Mouse (Mus musculus): Measurements from ENCODE around the gene Zbtb21.
A peak's percentile ranks its signal among the peaks of the same experiment; 100 is the strongest.
"Not testable (repeated sequence)": the region's sequence is repeated elsewhere in the genome, so short reads cannot be mapped to it uniquely, and the experiment has no call there.

The Zbtb21 gene

DNA sequence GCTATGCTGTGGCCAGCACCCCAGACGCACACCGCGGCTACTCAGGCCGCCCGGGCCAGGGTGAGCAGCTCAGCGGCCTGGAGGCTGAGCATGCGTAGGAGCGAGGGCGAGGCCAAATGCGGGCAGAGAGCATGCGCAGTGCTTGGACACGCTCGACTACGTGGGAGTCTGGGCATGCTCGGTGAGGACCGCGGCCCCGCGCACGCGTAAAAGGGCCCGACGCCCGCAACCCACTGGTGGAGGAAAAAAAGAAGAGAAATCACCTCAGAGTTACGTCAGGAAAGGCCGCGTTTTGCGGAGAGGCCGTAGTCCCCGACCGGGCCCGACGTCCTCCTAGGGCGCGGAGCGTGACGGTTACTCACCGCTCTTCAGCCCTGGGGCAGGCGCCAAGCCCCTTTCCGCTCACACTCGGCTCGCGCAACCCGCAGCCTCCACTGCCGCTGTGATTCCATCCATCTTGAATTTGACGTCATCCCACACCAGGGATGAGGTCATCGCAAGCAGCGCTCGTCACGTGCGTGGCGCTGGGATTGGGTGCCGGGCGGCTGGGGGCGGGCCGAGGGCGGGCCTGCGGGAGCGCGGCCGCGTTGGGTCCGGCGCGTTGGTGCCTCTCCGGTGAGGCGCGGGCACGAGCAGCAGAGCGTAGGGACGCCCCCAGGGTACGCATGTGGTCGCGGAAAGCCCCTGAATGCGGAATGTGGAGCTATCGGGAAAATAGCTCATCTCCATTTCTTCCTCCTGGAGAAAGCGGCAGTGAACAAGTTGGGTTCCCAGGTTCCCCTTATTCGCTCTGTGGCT lies at the start of gene Zbtb21, which contains the start of gene C2cd2:
Zbtb21 (minus strand) TSS at position 472 of the 798 bp plus-strand sequence.
C2cd2 (minus strand) TSS at position 448 of the 798 bp plus-strand sequence.
- DNase-seq = peak; percentile 93

DNA sequence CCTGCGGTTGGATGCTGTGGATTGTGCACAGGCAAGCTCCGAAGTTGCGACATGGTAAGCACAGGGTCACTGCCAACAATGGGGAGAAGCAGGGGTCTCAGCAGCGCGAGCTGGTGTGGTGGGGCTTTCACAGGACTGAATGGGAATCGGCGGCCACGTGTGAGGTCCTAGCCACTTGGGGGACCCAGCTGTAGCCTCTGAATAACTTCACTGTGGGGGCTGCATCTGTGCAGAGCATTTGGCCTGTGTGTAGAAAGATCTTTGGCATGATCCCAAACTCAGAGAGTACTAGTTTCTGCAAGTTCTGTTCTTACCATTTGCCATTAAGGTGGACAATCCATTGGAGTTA lies 34.9 kb upstream of the Zbtb21 start:
- DNase-seq = not testable (repeated sequence)

DNA sequence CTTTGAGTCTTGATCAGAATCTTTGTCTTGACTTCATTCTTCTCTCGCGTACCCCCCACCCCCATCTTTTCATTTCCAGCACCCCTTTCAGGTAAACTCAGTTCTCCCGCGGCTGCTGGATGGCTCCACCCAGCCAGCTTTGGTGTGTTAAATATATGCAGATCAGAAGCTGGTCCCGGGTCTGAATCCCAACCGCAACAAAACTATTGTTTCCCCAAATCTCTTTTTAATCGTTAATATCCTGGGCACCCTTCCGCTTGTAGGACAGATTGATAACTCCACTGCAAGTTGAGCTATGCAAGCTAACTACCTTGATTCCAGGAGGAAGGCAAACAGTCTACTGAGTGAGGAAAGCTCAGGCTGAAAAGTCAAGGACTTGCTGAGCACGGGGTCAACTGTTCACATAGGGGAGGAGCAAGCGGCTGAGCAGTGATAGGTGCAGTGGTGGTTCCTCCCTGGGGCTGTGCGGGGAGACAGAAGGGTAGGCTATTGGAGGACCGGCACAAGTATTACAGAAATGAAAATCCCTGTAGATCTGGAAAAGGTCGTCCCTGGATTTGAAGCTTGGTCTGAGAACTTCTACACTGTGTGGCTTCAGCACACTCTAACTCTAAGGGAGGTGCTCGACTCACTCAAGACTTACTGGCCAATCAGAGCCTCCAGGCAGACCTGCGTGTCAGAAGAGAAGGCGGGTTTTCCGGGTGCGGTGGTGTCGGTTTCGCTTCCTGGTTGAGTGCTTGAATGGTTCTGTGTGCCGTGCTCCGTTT lies 34.4 kb upstream of the Zbtb21 start, which contains the start of gene B230307C23Rik:
B230307C23Rik (plus strand) TSS at position 700 of the 767 bp plus-strand sequence.
- peak; percentile 86 for DNase-seq

DNA sequence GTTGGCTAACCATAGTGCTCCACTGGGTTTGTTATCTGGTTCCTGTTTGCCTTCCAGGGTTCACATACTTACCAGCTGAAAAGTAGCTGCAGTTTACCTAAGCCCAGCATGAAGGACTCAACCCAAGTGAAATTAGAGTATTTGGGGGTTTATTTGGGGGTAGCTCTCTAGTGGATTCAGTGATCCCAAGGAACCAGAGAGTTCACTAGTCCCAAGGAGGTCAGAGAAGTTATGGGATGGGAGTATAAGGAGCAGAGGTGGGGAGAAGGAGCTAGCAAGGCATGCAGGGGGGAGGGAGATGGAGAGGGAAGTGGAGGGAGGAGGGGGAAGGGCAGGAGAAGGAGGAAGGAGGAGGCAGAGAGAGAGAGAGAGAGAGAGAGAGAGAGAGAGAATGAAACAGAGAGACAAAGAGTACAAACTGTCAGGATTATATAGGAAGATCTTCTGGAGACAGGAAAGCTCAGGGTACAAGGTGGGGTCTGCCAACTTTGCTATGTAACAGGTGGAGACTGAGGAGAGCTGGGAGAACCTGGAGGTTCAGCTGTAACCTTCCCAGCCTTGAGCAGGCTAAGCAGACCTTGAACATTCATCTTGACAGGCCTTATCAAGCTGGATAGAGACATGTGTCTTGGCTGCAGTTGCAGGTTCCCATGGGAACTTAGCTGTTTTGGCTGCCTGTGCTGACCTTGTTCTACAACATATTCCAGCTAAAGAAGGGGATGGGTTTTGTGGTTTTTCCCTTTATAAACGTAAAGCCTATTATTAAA lies 33.6 kb upstream of the Zbtb21 start:
- DNase-seq = peak; percentile 3

DNA sequence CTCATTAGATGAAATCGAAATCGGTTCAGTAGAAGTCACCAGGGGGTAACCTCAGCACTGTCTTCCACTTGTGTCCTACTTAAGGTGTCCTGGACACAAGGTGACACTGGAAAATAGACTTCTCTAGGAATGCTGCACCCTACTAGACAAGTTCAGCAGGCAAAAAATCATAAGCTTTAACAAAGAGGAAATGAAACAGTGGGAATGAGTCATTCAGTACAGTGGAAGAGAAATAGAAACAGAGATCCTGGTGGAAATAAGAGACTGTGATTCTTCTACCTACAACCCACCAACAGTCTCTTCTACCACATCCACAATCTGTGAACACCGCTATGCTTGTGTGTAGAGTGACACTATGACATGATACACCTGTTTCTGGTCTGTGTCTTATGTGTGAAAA lies 30.1 kb upstream of the Zbtb21 start:
- not testable (repeated sequence) for DNase-seq

DNA sequence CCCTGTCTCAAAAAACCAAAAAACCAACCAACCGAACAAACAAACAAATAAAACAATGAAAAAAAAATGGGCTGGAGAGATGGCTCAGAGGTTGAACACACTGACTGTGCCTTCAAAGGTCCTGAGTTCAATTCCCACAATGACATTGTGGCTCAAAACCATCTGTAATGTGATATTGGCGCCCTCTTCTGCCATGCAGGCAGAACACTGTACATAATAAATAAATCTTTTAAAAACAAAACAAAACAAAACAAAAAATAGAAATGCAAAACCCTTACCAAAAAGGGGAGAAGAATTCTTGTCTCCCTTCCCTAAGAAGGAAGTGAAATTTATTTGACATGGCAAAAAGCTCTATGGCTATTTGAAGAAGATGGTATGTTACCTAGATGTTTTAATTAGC lies 29.1 kb upstream of the Zbtb21 start:
- no peak for DNase-seq

DNA sequence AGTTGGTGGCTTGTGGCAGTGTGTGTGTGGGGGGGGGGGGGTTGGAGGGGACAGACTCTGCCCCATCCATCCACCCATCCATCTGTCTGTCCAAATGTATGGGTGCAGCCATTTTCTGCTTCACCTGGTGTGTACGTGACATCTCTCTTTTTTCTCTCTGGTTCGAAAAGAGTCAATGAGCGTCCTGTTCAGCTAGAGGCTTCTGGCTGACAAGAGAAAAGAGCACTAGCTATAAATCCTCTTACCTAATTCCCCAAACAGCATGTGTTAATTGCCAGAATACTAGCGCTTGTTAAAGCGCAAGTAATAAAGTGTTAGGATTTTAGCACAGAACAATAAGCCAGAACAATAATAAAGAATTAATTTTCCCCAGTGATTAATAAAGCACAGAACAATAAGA lies 22.2 kb upstream of the Zbtb21 start:
- DNase-seq = no peak

DNA sequence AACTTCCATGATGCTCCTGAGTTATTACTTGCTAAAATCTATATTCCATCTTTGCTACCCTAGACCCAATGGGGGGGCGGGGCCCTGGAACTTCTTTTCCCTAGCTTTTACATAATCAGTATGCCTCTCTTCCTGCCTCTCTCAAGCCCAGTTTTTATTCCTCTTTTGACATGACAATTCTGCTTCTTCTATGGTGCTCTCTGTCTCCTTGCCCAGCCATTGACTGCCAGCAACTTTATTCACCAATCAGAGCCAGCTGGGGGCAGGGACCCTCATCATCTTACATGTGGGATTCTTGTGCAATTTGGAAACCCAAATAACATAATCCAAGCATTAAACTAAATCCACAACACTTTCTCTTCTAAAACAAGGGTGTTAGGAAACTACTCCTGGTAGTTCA lies 18.9 kb upstream of the Zbtb21 start:
- no peak for DNase-seq

DNA sequence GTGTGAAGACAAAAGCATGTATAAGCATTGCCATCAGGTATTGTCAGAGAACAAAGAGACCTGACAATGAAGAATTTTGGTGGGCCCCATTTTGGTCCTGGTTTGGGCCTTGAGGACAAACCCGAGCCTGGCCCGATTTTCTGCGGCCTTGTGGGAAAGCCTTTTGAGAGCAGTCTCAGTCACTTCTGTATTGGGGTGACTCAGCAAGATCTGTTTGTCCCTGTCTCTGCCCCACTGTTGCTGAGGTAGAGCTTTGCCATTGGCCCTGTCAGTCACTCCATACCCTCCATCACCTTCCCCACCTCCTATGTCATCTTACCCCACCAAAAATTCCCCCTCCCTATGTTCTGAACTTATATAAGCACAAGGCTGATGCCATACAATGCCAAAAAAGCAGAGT lies 15.3 kb upstream of the Zbtb21 start:
- DNase-seq = no peak

DNA sequence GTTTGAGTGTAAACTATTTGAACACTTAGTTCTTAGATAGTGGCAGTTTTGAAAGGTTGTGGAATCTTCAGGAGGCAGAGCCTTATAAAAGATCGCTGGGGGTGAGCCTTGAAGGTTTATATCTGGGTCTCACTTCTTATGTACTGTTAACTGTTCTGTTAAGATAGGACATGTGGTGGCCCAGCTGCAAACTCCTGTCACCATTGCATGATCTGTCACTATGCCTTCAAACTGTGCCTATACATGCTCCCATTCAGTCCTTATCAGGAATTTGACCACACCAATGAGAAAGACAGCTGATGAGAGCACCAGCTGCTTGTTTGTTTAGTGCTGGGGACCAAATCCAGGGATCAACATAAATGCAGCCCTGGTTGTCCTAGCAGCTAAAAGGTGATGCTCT lies 14.9 kb upstream of the Zbtb21 start:
- DNase-seq = no peak

DNA sequence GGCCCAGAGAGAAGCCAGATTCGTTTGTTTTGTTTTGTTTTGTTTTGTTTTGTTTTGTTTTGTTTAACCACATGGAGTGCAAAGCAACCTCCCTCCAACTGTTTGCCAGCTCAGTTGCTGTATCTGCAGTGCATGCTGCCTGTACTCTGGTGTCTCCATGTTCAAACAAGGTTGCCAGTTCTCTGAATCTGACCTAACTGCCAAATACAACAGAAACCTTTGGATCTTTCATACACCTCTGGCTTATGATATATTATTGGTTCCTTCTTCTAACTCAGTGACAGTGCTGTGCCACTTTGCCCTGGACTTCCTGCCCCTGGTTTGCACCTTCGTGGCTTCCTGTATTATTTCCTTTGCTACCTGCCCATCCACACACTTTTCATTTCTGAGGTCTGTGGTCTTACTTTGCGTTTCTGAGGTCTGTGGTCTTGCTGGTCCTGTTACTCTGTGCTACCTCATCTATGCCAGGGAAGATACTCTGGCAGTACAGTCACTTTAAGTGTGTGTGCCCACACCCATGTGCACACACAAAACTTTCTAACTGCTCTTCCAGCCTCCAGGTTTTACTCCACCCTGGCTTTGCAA lies 1.6 kb upstream of the Zbtb21 start:
- no peak for DNase-seq

DNA sequence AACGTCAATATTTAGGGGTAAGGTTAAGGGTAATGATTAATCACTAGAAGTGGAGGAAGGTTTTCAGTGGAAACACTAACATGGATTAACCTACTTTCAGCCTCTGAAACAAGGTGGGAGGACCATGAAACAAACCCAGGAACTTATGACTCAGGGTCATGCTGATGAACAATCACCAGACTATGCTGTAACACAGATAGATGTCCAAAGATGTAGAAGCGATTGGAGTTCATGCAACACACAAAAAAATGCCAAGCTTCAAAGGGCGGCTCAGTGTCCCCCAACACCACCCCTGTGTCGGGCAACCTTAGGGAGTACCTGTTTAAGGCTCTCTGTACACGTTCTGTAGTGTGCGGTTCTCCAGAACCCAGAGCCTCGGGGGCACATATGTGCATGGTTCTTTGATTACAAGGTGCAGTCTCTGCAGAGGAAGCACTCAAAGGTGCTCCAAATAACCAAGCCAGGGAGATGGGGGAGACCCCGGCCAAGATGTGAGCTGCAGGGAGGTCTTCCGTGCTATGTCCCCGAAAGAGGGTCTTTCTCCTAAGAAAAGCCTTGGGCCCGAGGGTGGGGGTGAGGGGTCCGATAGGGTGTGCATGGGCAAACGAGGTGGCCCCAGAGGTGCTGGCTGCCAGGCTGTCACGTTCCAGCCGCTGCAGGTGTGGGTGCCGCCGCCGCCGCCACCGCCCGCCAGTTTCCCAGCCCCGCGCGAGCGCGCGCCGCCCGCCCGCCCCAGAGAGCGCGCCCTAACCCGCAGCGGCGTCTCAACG lies 856 bp downstream of the Zbtb21 start:
- no peak for DNase-seq

DNA sequence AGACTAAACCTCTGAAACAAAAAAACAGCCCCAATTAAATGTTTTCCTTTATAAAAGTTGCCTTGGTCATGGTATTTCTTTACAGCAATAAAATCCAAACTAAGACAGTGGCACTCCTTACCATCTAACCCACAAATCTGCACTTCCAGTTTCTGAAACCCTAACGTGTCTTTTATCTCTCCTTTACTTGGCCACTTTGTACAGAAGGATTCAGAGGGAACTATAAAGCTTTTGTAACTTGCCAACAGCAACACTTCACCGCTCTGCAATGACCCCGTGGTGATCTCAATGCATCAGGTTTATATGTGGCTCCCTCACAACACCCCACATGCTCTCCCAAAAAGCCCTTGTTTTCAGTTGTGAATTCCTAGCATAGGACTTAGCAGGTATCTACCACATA lies 2.1 kb downstream of the Zbtb21 start:
- no peak for DNase-seq

DNA sequence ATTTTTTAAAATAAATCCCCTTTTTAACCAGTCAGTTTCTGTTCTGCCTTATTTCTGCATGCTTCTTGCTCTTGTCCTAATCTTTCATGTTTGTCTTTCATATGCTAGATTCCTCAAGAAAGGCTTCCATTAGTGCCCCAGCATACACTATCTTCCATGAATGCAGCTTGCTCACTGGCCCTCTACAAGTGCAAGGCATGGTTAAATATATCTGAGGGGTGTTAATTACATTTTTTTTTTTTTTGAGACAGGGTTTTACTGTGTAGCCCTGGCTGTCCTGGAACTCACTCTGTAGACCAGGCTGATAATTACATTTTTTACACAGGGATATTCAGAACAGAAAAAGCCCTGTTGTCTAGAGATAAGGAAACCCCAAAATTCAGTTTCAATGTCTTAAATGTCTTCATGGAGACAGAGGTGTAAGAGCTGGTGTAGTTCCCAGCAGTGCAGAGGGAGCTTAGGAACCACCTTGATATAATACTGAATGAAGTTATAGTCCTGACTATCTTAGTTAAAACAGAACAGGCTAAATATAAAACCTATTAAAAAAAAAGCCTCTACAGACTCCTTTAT lies 3.9 kb downstream of the Zbtb21 start:
- no peak for DNase-seq

DNA sequence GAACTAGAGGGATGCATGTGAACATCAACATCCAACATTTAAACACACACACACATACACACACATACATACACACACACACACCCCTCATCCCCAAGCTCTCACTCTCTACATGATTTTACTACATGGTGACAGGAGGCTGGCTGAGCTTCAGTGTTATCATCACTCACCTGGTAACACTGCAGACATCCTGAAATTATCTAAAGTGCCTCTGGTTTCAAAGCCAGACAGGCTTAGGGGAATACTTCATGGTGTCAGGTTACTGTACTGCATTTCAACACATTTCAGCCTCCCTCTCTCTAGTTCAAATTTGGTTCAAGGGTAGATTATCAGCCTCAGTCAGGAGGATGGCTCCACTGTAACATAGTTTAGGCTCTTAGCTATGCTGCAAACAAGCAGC lies 4.8 kb downstream of the Zbtb21 start:
- no peak for DNase-seq

DNA sequence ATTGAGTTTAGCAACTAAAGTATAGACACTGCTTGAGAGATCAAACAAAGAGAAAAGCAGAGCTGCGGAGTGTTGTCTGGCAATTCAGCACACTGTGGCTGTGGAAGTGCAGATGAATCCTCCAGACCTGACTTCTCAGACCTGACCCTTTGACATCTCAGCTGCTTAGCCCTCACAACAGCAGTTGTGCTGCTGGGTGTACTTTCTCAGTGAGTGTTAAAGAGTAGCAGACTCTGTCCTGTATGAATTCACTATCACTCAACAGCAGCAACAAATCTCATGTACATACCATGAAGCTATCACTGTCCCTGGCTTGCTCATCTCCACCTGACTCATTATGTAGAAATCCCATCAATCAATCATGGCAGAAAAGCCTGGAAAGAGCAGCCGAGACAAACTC lies 6.4 kb downstream of the Zbtb21 start:
- DNase-seq = no peak

DNA sequence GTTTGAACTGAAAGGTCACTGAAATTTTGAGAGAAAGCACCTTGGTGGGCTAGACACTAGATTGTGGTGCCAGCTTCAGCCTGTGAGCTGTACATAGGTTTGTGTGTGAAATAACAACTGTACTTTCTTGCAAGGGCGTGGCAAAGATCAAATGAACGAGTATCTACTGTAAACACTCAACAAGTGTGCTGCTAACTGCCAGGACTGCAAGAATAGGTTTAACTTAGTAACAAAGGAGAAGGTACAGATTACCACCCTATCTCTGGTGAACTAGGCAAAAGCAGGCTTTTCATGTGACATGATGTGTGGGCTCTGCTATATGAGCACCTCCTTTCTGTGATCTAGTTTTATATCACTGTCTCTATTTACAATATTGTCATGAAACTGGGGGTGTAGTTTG lies 9.1 kb downstream of the Zbtb21 start:
- DNase-seq = no peak

DNA sequence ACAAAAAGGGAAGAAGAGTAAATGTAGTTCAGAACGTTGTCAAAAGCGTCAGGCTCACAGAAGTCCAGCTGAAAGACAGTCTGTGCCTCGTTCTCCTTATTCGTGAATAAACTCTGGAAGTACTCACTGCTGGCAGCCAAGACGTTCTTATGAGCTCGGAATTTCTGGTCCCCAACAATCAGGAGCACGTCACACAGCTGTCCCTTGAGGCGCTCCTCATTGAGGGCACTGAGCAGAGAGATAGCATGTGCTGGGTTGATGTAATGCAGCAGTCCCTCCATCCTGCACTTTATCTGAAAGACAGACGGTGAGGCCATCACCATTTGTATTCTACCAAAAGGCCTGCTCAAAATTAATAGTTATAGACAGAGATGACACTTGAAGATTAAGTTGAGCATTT lies 9.6 kb downstream of the Zbtb21 start:
- no peak for DNase-seq

DNA sequence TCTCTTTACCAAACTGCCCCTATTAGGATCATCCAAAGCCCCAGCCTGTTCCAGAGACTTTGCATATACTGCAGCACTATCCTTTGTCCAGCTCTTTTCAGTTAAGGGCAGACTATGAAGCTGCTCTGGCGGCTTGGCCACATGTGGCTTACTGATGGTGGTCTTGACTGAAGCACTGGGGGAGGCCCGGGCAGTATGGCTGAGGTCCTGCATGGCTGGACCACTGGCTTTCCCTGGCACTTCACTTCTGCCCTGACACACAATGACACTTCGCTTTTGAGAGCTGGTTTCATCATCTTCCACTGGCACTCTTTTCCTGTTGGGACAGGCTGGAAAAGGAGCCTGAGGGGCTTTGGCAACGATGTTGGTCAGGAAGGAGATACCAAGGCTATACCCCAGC lies 10.1 kb downstream of the Zbtb21 start:
- DNase-seq = no peak

DNA sequence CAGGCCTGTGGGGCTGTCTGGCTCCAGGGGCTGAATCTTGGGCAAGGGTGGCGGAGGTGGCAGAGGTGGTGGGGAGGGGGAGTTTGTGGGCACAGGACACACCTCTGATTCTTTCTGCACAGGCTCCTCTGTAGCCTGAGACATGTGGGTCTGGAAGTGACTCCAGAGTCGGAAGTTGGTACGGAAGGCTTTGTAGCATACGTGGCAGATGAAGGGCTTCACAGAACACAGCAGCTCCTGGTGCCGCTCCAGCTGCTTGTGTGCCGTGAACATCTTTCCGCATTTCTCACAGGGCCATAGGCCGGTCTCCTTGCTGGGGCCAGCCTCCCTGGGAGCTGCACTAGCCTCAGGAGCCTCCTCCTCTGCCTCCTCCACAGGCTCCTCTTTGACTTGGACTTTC lies 12.4 kb downstream of the Zbtb21 start:
- DNase-seq = no peak

DNA sequence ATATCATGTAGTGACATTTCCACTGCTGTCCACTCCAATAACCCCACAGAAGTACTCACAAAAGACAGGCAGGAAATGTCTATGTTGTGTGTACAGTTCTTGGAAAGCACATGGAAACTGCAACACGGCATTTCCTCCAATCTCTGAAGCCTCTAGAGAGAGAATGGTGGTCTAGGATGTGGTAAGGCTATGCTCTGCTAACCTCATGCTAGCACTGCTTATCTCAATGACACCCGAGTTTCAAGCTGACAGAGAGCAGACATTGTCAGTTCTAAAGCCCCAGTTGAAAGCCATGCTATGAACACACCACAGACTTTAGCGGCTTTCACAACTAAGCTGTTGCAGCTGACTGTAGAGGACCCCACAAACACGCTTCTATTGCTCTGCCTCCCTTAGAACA lies 13.6 kb downstream of the Zbtb21 start:
- DNase-seq = no peak

DNA sequence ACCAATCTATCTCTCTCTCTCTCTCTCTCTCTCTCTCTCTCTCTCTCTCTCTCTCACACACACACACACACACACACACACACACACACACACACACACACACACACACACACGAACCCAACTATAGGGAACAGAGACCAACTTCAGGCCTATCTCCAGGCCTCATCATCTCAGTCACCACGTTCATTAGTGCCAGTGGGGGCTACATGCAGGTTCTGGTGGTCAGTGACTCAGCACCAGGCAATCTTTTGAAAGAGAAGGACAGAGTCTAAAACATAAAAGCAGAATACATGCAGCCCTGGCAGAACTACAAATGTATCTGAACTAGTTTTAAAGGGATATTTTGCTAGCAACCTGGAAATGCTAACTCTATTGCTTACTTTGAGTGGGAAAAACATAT lies 15.4 kb downstream of the Zbtb21 start:
- DNase-seq = not testable (repeated sequence)

All from thymus, postnatal 25 days (tissue).